Mouse (Mus musculus) liver (tissue): ENCODE measurements around the gene Gm9048.
"Not testable (repeated sequence)": the region's sequence is repeated elsewhere in the genome, so short reads cannot be mapped to it uniquely, and the experiment has no call there.

Experiments used
- DNase-seq: peaks from one replicate; pipeline ENCODE4 v3.0.0-alpha.2; 2020; ENCODE audit warnings: mixed read lengths

The Gm9048 gene

DNA sequence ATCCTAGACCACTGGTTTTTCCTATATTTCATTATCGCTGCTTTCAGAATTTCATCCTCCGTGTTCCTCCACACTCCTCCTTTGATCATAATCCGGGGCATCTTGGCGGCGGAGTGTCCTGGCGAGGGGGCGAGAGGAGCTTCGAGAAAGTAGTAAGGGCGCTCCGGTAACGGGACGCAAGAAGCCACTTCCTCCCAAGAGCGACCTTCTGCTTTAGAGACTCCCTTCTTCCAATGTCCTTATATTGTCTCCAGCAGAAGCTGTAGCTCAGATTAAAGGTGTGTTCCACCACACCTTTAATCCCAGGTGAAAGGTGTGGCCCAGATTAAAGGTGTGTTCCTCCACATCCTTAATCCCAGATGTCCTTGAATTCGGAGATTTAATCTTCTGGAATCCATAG is at the start of gene Gm9048:
Gene Gm9048, minus strand, starts transcription at position 101 of the 400 bp plus-strand sequence.
- not testable (repeated sequence) for DNase-seq

GRCm38 (mm10) chr10:118370443-118370842 is 22.0 kb upstream of the Gm9048 start:
- peak; percentile 76 for DNase-seq

- DNase-seq, result no peak
Observed at GRCm38 (mm10) chr10:118369518-118369917, 21.0 kb upstream of the Gm9048 start.

- DNase-seq, result not testable (repeated sequence)
Observed at GRCm38 (mm10) chr10:118354005-118354404, 5.5 kb upstream of the Gm9048 start, which contains the start of gene Gm9049. Gene Gm9049 (minus strand): TSS chr10:118354105.

- DNase-seq, result not testable (repeated sequence)
Observed at GRCm38 (mm10) chr10:118343155-118343554, 5.3 kb downstream of the Gm9048 start, which contains the start of gene Gm9046. Gene Gm9046 (minus strand): TSS chr10:118343255.

DNA sequence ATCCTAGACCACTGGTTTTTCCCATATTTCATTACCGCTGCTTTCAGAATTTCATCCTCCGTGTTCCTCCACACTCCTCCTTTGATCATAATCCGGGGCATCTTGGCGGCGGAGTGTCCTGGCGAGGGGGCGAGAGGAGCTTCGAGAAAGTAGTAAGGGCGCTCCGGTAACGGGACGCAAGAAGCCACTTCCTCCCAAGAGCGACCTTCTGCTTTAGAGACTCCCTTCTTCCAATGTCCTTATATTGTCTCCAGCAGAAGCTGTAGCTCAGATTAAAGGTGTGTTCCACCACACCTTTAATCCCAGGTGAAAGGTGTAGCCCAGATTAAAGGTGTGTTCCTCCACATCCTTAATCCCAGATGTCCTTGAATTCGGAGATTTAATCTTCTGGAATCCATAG is 10.7 kb downstream of the Gm9048 start, which contains the start of gene Gm9045:
Gene Gm9045, minus strand, starts transcription at position 101 of the 400 bp plus-strand sequence.
- not testable (repeated sequence) for DNase-seq

- not testable (repeated sequence) for DNase-seq
Observed at GRCm38 (mm10) chr10:118332308-118332707, 16.2 kb downstream of the Gm9048 start, which contains the start of gene Gm9044. Gene Gm9044 (minus strand): TSS chr10:118332408.

DNA sequence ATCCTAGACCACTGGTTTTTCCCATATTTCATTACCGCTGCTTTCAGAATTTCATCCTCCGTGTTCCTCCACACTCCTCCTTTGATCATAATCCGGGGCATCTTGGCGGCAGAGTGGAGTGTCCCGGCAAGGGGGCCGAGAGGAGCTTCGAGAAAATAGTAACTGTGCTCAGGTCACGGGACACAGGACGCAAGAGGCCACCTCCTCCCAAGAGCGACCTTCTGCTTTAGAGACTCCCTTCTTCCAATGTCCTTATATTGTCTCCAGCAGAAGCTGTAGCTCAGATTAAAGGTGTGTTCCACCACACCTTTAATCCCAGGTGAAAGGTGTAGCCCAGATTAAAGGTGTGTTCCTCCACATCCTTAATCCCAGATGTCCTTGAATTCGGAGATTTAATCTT is 21.6 kb downstream of the Gm9048 start, which contains the start of gene Gm9040:
Gene Gm9040, minus strand, starts transcription at position 101 of the 400 bp plus-strand sequence.
- DNase-seq, result not testable (repeated sequence)

- no peak for DNase-seq
Observed at GRCm38 (mm10) chr10:118319024-118319423, 29.5 kb downstream of the Gm9048 start.

DNA sequence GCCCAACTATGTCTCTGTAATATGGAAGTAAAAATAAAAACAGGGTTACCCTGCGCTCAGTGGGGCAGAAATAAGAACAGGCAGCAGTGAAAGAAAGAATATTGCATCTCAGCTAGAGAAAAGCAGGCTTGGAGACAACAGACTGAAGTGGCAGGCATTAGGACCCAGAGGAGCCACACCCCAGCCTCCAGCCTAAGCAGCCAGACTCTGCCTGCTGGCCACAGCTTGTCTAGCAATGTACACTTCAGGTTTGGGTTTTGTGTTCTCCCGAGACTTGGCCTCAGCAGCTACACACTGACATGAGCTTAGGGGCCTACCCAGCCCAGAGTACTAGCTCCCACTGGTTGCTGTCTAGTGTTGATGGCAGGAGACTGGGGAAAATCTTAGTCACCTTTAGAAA is 46.3 kb downstream of the Gm9048 start:
- DNase-seq, result not testable (repeated sequence)
